Mouse (Mus musculus) adrenal gland, adult 18-20 months (tissue): ENCODE measurements around the gene Gstp1. TPM values are rescaled to one million over a fixed set of nuclear protein-coding genes. Genes with fewer than 3 reads are reported as not detected.

Experiments
- total RNA-seq, 2 experiments: library from RNA; stranded (reverse); gene quantifications; 1 replicate in 1 of 2; 2 replicates in 1 of 2; pipeline ENCODE4 v1.2.3; 2021

Gene Gstp1
- total RNA-seq, 2 experiments from 2014 or later: 392 to 420 TPM

Other genes starting within 250 kb of the Gstp1 start
- 100 to 1,000 TPM in 1 of 2 experiments, 10 to 100 TPM in 1; 82.1 to 271 TPM for gene Chka, start 186.2 kb downstream of the Gstp1 start, total RNA-seq
- 10 to 100 TPM; 66.3 to 84.7 TPM for gene Tcirg1, start 130.9 kb downstream of the Gstp1 start, total RNA-seq
- 100 to 1,000 TPM; 344 to 380 TPM for gene Ndufs8, start 125.2 kb downstream of the Gstp1 start, total RNA-seq
- gene Aldh3b1, start 108.2 kb downstream of the Gstp1 start, total RNA-seq: 100 to 1,000 TPM in 1 of 2 experiments, 10 to 100 TPM in 1; 14.4 to 169 TPM
- gene Unc93b1, start 102.8 kb downstream of the Gstp1 start, total RNA-seq: 10 to 100 TPM; 53.3 to 64.4 TPM
- gene Aldh3b3, start 79.3 kb downstream of the Gstp1 start, total RNA-seq: 1 to 10 TPM in 1 of 2 experiments, under 1 TPM in 1; 0.29 to 1.0 TPM
- gene Aldh3b2, start 65.7 kb downstream of the Gstp1 start, total RNA-seq: 10 to 100 TPM in 1 of 2 experiments, 1 to 10 TPM in 1; 6.7 to 13.8 TPM
- gene Acy3, start 51.4 kb downstream of the Gstp1 start, total RNA-seq: 10 to 100 TPM; 16.1 to 20.8 TPM
- not detected for gene Tbx10, start 45.2 kb downstream of the Gstp1 start, total RNA-seq
- 10 to 100 TPM; 27.6 to 33.3 TPM for gene Nudt8, start 37.4 kb downstream of the Gstp1 start, total RNA-seq
- 1 to 10 TPM; 1.1 TPM for gene Gm49405, start 37.4 kb downstream of the Gstp1 start, total RNA-seq
- gene Doc2g, start 34.7 kb downstream of the Gstp1 start, total RNA-seq: 1 to 10 TPM; 1.9 to 2.4 TPM
- gene Ndufv1, start 25.2 kb downstream of the Gstp1 start, total RNA-seq: 100 to 1,000 TPM; 359 to 601 TPM
- gene Gstp2, start 8.0 kb upstream of the Gstp1 start, total RNA-seq: 10 to 100 TPM; 50.2 to 66.1 TPM
- gene Gstp3, start 21.6 kb upstream of the Gstp1 start, total RNA-seq: 1 to 10 TPM; 2.0 to 2.1 TPM
- not detected for gene Cabp2, start 43.6 kb upstream of the Gstp1 start, total RNA-seq
- gene Cdk2ap2, start 59.2 kb upstream of the Gstp1 start, total RNA-seq: 100 to 1,000 TPM; 125 to 147 TPM
- 100 to 1,000 TPM in 1 of 2 experiments, 10 to 100 TPM in 1; 85.6 to 115 TPM for gene Pitpnm1, start 62.0 kb upstream of the Gstp1 start, total RNA-seq
- 100 to 1,000 TPM; 119 to 121 TPM for gene Aip, start 87.9 kb upstream of the Gstp1 start, total RNA-seq
- not detected for gene Gpr152, start 101.8 kb upstream of the Gstp1 start, total RNA-seq
- gene Cabp4, start 106.0 kb upstream of the Gstp1 start, total RNA-seq: under 1 TPM; 0.16 to 0.60 TPM
- 100 to 1,000 TPM; 145 to 150 TPM for gene Coro1b, start 110.6 kb upstream of the Gstp1 start, total RNA-seq
- gene Ptprcap, start 115.6 kb upstream of the Gstp1 start, total RNA-seq: 1 to 10 TPM; 3.2 to 3.3 TPM
- 10 to 100 TPM; 30.2 to 36.3 TPM for gene Rps6kb2, start 125.4 kb upstream of the Gstp1 start, total RNA-seq
- 1 to 10 TPM; 3.2 to 3.5 TPM for gene Carns1, start 137.5 kb upstream of the Gstp1 start, total RNA-seq
- gene Tbc1d10c, start 153.3 kb upstream of the Gstp1 start, total RNA-seq: 1 to 10 TPM; 1.1 to 1.6 TPM
- gene Ppp1ca, start 154.1 kb upstream of the Gstp1 start, total RNA-seq: 100 to 1,000 TPM; 353 to 384 TPM
- 1 to 10 TPM; 7.5 to 9.0 TPM for gene Rad9a, start 163.7 kb upstream of the Gstp1 start, total RNA-seq
- gene Clcf1, start 176.3 kb upstream of the Gstp1 start, total RNA-seq: 10 to 100 TPM in 1 of 2 experiments, 1 to 10 TPM in 1; 7.9 to 11.1 TPM
- gene AC109138.7, start 176.4 kb upstream of the Gstp1 start, total RNA-seq: not detected
- 10 to 100 TPM; 41.0 to 44.4 TPM for gene Pold4, start 193.9 kb upstream of the Gstp1 start, total RNA-seq
- 10 to 100 TPM; 23.7 to 31.6 TPM for gene Ssh3, start 231.2 kb upstream of the Gstp1 start, total RNA-seq
- 1 to 10 TPM; 3.2 to 5.0 TPM for gene Ankrd13d, start 245.2 kb upstream of the Gstp1 start, total RNA-seq